Mouse (Mus musculus): ENCODE measurements around the gene Syna.

Gene Syna

DNA sequence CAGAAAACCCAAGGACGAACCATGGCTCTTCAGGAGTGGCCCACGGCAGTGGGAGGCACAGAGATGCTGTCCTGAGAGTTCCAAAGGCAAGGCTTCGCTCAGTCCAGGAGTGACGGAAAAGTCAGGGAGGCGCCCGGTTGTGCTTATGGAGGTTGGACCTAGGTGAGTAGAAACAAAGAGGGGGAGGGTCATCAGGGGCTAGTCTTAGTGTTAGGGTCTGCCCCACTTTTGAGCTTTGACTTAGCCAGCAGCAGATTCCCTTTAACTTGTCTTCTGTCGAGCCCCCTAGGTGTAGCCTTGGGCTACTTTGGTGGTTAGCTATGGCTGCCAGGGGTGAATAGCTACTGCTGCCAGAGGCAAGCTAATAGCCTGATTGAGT, at the start of gene Syna:
Syna (minus strand) TSS at position 101 of the 379 bp plus-strand sequence.
- no peak for DNase-seq

DNA sequence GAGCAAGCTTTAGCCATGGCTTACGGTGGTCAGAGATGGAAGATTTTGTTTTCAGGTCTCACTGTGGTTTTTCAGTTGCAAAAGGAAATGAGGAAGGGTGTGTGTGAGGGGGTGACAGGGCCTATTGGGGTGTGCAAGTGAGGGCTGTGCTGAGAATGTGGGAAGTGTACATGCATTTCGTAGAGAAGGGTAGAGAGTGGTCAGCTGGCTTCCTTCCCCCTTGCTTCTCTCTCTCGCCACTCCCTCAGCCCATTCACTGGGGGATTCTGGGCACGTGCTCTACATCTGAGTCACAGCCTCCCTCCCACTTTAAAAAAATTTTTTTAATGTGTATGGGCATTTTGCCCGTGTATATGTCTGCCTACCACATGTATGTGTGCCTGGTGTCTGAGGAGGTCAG, 47.1 kb upstream of the Syna start:
- no peak for DNase-seq

DNA sequence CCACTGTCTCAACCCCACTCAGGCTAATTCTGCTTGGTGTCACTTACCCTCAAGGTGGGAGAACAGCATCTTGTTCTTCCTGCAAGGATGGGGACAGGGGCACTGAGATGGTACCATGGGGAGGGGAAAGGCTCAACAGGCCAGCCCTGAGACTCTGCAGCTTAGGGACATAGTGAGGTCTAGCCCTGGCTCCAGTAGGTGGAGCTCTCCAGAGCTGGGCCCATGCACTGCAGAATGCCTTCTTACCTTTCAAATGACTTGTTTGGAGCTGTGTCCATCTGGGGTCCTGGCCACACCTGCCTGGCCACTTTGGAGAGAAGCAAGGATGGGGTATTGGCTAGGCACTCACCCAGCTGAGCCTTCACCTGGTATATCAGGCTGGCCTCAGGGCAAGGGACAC, 46.3 kb upstream of the Syna start:
- no peak for DNase-seq

DNA sequence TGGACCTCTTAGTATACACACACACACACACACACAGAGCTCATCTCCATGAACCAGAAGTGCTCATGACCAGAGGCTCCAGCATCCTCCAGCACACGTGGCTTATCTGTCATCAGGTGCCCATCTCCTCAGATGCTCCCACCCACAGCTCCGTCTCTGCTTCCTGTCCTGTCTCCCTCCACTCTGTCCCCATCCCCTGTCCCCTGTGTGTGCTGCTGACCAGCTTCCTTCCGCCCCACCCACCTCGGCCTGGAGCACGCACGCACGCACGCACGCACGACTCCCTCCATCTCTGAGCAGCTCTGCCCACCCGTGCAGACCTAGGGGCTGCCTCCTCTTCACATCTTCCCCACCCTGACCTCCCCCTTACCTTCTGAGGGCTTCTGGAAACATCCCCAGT, 44.4 kb upstream of the Syna start:
- no peak for DNase-seq

DNA sequence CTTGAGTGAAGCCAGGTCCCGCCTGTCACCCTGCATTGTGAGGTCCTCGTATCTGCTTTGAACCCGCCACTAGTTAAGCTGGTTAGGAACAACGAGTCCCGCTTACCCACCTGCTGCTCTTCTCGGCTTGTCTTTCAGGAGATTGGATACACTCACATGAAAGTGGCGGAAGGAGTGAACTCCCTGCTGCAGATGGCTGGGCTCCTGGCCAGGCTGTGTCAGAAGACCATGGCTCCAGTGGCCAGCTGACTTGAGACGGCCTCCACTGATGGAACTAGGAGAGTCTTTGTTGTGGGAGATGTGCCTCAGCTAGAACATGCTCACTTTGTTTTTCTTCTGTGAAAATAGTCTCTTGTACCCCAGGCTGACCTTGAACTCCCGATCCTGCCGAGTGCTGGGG, 37.7 kb upstream of the Syna start:
- DNase-seq, result no peak

DNA sequence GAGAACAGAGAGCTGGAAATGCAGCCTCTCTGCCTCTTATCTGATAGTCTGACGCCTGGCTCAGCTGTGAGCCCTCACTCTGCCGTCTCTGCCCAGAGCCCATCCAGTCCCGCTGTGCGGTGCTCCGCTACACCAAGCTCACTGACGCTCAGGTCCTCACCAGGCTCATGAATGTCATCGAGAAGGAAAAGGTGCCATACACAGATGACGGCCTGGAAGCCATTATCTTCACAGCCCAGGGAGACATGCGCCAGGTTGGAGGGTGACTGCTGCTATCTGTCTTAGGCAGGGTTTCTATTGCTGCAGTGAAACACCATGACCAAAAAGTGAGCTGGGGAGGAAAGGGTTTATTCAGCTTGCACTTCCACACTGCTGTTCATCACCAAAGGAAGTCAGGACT, 33.1 kb upstream of the Syna start:
- DNase-seq, result no peak

DNA sequence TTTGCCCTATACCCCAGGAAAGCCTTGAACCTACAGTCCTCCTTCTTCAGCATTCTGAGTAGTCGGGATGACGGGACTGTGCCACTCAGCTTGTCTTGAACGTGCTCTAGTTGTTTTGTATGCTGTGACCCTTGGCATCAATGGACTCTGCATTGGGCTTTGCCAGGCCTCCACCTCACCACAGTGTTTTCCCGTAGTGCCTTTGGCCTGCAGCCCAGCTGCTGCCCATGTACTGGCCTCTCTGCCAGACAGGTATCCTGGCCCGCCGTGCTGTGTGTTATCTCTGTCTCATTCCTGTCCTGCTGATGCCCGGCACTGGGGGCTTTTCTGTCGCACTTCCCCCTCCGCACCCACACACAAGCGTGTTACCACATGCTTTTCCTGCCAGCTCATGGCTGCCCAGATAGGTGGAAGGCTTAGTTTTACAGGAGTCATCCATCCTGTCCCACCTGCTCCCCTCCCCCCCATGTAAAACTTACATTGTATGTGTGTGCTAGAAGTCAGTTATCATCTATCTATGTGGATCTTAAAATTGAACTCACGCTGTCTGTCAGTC, 32.1 kb upstream of the Syna start:
- no peak for DNase-seq

DNA sequence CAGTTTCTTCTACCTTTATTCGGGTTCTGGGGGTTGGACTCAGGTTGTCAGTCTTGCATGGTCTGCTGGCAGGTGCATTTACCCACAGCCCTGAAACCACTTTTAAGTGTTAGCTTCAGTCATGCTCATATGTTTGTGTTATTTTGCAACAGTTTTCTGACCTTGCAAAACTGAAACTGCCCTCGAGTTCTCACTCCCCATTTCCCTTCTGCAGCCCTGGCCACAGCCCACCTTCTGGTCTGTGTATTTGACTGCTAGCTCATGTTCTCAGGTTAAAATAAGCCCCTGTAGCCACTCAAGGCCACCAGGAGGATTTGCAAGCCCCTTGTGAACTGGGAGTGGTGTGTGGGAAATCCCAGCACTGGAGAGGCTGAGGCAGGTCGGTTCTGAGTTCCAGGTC, 29.9 kb upstream of the Syna start:
- no peak for DNase-seq

DNA sequence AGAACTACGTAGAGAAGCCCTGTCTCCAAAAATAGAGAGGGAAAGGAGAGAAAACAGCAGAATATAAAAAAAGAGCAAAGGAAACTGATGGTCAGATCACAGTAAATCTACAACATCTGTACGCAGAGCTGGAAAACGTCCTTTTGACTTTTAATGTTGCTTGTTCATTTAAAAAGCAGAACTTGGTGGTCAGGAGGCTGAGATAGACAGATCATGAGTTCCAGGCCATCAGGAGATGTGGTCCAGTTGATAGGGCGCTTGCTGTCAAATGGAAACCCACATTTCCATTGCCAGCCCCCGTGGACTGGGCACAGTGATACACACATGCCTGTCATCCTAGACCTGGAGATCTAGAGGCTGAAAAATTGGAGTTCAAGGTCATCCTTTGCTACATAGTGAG, 24.8 kb upstream of the Syna start:
- DNase-seq, result no peak

DNA sequence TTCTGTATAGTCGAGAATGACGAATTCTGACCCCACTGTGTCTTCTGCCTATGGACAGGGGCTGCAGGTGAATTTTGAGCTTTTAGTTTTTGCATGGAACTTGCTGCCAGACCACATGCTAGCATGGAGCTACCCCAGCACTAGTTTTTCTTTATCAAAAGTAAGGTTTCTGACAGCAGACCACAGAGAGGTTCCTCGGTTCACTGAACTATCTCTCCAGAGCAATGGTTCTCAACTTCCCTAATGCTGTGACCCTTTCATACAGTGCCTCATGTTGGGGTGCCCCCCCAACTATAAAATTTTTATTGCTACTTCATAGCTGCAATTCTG, 23.9 kb upstream of the Syna start:
- DNase-seq, result no peak

DNA sequence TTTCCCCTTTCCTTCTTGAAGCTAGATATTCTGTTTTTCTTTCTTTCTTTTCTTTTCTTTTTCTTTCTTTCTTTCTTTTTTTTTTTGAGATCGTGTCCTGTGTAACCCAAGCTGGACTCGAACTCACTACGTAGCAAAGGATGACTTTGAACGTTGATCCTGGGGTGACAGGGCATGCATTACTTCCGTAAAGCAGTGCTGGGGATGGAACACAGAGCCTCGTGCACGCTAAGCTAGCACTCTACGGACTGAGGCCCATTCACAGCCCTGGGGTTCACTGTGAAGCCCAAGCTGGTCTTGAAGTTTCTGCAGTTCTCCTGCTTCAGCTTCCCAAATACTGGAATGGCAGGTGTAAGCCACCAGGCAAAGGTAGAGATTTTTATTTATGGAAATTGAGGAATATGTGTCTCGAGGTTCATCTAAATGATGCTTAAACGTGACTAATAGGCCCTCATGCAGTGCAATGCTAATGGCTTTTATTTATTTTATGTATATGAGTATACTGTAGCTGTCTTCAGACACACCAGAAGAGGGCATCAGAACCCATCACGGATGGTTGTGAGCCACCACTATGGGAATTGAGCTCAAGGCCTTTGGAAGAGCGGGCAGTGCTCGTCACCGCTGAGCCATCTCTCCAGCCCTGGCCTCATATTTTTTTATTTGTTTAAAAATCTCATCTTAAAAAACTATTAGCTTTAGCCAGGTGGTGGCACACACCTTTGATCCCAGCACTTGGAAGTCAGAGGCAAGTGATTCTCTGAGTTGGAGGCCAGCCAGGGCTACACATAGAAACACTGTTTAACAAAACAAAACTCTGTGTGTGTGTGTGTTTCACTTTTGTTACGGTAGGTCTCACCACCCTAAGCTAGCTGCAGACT, 23.3 kb upstream of the Syna start:
- DNase-seq, result no peak

DNA sequence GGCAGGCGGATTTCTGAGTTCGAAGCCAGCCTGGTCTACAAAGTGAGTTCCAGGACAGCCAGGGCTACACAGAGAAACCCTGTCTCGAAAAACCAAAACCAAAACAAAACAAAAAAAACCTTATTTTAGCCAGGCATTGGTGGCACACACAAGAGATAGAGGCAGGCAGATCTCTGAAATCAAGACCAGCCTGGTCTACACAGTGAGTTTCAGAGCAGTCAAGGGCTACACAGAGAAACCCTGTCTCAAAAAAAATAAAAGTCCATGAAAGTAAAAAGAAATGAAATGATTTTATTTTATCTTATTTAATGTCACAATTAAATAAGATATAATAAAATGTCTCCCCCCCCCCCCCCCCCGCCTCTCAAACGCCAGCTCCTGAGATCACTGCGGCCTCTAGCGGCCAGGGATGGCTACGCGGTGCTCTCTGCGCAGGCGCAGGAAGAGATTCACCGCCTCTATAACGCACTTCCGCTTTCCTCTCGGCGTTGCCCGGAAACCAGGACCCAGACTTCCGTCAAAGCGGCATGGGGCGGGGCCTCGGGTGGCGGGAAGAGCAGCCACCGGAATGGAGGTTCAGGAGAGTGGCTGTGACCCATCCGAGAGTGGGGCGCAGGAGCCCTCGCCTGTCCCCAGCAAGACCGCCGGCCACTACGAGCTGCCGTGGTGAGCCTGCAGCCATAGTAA, 22.4 kb upstream of the Syna start:
- DNase-seq, result peak; percentile 98

DNA sequence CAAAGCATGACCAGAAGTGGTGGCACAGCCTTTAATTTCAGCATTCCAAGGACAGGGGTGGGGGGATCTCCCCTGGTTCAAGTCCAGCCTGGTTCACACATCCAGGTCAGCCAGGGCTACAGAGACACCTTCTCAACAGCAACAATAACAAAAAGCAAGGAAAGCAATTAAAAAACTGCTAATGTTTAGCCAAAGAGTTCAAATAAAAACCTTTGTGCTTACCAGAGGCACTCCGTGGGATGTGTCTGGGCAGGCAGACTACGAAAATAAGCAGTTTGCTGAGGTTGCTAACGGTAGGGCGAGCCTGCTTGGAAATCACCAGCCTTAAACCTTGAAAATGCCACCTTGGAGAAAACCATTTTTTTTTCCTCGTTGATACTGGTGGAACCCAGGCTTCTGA, 21.2 kb upstream of the Syna start, which contains the start of gene Rfc2:
Rfc2 (plus strand) TSS at position 221 of the 400 bp plus-strand sequence.
- no peak for DNase-seq

DNA sequence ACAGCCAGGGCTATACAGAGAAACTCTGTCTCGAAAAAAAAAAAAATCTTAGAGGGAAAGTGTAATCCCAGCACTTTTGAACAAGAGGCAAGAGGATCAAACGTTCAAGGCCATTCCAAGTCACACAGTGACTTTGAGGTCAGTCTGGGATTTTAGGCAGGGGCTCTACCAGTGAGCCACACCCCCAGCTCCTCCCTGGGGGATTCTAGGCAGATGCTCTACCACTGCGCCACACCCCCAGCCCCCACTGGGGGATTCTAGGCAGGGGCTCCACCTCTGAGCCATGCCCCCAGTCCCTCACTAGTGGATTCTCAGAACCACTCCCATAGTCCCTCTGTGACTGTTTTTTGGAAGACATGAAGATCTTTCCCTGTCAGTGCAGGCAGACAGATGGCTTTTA, 19.2 kb upstream of the Syna start:
- DNase-seq, result no peak

DNA sequence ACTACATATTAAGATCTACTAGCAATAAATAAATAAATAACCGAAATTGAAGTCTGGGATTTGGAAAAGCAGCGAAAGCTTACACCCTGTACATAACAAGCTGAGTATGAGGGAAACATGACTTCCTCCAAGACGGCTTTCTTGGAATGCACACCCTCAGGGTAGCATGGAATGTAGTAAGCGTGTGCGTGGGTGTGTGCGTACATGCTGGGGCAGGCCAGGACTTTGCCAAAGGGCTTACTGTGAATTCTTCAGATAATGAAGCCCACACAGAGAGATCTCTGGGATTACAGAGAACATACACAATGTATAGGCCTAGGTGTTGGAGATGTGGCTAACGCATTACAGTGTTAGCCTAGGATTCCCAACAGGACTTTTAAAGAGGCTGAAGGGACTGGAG, 17.6 kb upstream of the Syna start:
- DNase-seq, result no peak

DNA sequence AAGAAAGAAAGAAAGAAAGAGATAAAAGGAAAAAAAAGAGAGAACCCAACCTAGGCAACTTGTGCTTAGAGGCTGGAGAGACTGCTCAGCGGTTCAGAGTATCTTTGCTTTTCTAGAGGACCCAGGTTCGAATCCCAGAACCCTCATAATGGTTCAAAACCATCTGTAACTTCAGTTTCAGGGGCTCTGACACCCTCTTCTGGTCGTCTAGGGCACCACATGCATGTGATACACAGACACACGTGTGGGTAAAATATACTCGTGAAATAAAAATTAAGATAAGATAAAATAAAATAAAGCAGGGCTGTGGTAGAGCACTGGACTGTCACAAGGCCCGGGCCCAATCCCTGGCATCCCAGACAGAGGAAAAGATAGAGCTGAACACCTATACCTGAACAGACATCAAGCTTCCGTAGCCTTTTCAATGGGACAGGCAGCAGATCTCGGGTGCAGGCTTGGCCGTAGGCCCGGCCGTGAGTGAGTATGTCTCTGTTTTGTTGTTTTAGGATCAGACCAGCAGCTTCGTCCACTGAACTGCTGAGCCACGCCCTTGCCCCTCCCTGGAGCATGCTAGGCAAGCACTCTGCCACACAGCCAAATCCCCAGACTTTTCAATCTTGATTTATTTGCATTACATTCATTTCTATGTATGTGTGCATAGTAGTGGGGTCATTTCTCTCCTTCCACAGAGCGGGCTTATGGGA, 16.7 kb upstream of the Syna start:
- no peak for DNase-seq

DNA sequence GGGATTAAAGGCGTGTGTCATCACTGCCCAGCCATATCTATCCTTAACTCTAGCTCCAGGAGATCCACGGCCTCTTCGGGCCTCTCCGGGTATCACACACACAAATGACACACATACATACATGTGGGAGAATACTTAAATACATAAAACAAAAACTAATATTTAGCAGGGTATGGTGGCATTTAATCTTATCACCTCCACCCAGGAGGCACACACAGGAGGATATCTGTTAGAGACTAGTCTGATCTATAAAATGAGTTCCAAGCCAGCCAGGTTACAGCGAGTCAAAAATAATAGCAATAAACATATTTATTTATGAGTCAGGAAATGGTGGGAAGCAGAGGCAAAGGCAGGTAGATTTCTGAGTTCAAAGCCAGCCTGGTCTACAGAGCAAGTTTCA, 15.9 kb upstream of the Syna start:
- no peak for DNase-seq

DNA sequence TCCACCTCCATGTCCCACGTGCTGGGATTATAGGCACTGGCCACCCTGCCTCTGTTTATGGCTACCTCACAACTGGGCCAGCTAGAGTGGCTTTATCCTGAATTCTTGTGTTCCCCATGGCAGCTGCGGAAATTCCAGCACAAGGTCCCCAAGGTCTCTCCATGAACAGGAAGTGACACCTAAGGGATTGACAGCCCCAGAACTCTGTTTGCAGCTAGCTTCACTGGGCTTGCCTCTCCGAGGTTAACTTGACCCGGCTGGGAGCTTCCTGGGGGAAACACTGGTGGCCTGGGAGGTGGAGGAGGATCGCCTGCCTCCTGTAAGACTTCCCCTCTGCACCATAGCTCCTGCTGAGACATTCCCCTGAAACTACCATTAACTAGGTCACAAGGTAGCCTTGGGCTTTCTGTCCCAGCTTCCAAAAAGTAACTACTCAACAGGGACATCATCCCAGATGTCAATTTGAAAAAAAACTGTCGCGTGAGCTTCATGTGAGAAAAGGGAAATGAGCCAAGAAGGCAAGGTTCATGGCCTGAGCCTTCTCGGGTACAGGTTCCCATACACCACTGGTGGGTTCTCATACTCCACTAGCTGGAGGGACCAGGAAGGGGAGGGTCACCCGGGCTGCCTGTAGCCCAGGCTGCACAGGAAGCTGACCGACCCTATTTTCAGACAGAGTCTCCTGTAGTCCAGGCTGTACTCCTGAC, 12.7 kb upstream of the Syna start:
- no peak for DNase-seq

DNA sequence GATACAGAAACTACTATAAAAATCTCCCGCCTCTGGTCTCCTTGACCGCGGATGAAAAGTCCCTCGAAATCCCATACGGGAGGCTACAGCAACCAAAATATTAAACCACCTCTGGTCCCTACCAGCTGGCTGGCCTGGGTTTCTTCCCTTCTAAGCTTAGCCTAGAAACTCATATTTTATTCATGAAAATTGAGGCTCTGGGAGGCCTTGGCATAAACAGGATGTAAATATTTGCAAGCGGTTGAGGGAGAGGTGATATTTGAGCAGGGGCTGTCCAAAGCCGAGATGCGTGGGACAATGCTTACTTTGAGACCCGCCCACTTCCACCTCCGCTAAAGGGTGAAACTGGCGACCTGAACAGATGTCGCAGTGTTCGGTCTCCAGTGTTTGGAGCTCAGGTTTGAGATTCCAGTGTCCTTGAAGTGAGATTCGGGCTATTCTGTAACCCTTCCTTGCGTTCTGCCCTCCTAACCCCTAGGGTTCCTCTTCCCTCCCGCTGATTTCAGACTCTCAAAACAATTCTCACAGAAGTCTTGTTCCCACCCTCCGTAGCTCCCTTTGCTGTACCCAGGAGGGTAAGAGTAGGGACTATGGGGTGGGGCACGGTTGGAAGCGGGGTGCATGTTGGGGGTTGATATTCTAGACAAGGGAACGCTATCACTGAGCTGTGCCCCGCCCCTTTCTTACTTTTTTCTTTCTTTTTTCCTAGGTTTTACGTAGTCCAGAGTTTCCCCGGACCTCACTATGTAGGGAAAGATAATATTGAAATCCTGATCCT, 11.9 kb upstream of the Syna start:
- peak; percentile 89 for DNase-seq

DNA sequence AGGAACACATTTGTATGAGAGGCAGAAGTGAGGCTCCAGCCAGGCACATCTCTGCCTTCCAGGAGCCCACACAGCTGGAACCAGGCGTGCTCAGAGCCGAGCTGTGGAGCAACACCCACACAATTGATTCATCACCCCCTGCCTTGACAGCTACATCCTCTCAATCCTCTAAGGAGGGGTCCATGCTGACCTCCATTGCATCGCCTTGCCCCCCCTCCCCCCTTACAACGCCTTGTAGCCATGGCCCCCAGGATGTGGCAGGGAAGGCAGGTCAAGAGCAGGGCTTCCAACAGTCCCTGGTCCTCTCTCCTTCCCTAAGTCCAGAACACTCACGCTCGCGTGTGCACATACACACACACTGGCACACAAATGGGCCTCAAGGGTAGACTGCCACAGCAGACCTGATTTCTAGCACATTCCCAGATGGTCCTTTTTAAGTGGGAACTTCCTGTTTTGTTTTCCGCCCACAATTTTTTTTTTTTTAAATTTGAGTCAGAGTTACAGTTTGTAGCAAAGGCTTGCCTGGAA, 9.1 kb upstream of the Syna start:
- peak; percentile 30 for DNase-seq

DNA sequence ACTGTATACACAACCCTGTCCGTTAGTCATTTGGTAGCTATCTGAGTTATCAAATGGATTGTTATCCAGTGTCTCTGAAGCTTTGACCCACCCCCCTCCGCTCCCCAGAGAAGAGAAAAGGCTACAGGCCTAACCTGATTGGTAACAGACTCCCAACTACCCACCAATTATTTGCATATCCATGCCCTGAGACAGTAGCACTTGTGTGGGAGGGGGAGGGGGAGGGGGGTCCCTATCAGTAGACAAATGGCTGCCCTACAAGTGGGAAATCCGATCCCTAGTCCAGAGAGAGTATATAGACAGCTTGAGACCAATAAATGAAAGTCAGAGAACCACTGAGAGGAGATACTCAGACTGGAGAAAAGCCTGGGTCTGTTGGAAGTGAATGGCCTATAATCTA, 8.1 kb upstream of the Syna start:
- DNase-seq, result no peak

DNA sequence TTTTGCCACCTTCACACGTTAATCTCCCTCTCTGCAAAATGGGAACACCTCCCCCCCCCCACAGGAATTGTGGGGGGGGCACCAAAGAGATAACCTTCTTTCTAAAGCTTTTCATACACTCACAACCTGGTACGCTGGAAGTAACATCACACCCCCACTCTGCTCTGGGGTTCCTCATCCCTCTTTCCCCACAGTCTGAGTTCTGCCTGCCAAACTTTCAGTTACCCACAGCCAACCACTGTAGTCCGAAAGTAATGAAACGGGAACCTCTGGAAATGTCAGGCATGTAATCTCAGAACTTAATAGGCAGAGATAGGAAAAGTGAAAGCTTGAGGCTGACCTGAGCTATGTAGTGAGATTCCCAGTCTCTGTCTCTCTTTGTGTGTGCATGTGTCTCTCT, 7.5 kb upstream of the Syna start:
- no peak for DNase-seq
